Mouse (Mus musculus) embryonic fibroblast, embryonic 13.5 days (primary cell): Measurements from ENCODE around the gene Tmbim4. TPM values are rescaled to one million over a fixed set of nuclear protein-coding genes. Genes with fewer than 3 reads are reported as not detected.

Experiments used
- H3K27ac ChIP-seq: 2 replicates; pipeline ENCODE4 v1.5.1; 2012; ENCODE audit warnings: low read length, control low read depth, inconsistent platforms; ENCODE audit not compliant: insufficient read depth
- H3K4me1 ChIP-seq: 2 replicates; pipeline ENCODE4 v1.6.1; 2011; ENCODE audit warnings: low read length; ENCODE audit not compliant: control insufficient read depth, insufficient read depth
- H3K4me3 ChIP-seq: 2 replicates; pipeline ENCODE4 v1.5.1; 2011; ENCODE audit warnings: mild to moderate bottlenecking, control low read depth, low read length; ENCODE audit not compliant: insufficient read depth
- CTCF ChIP-seq: IDR thresholded peaks from 2 replicates; pipeline ENCODE4 v1.5.1; 2011; ENCODE audit warnings: mild to moderate bottlenecking, control low read depth, low read length, moderate library complexity, borderline replicate concordance; ENCODE audit not compliant: insufficient read depth
- POLR2A ChIP-seq: IDR thresholded peaks from 2 replicates; pipeline ENCODE4 v1.6.1; 2011; ENCODE audit warnings: low read depth, mild to moderate bottlenecking, control low read depth, low read length, moderate library complexity
- polyA plus RNA-seq: library from polyadenylated mRNA; stranded (reverse); fragments of >200 nt; gene quantifications from 2 replicates; pipeline ENCODE4 v1.2.4, GENCODE M21; 2011; ENCODE audit warnings: low read depth; ENCODE audit not compliant: missing spikeins, insufficient read length

Gene Tmbim4
- polyA plus RNA-seq, 1 experiment: 89.3 TPM

DNA sequence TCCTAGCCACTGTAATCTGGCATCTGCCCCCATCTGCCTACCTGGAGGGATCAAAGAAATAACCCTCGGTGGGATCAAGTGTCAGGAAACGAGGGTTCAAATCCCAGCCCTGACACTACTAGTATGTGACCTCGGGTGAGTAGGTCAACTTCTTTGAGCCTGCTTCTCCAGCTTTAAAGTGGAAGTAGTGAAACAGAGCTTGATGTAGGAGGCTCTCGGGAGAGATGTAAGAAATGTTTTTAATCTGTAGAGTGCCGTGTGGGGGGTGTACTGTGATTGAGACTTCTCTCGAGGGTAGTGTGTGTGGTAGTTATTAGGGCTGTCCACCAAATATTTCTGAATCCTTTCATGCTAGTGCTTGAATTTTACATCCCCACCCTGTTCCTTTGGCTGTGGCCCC is 41.0 kb downstream of the Tmbim4 start:
- no peak overlapping the region for H3K27ac ChIP-seq
- H3K4me1 ChIP-seq: no peaks in the 10 kb centered on the region
- no peak overlapping the region for H3K4me3 ChIP-seq
- no peak for TF ChIP-seq POLR2A
- no peak for TF ChIP-seq CTCF

DNA sequence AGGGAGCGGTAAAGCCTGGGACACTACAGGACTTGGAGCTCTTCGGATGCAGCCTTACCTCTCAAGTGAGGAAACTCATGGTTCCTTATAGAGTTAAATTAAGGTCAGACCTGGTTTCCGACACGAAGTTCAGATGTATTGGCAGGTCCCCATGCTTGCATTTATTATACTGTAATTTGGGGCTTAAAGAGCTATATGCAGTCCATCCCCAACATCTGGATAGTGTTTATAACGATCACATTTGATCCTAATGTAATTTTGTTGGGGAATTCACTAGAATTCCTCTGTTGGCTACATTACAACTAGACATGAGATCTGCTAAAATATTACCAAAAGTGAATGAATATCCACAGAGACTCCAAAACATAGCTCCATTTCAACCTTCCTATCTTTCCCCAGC is 44.3 kb downstream of the Tmbim4 start:
- Histone ChIP-seq H3K27ac (no peak overlapping the region), H3K4me1 (no peaks in the 10 kb centered on the region), H3K4me3 (no peak overlapping the region)
- TF ChIP-seq POLR2A: no peak
- TF ChIP-seq CTCF: no peak

DNA sequence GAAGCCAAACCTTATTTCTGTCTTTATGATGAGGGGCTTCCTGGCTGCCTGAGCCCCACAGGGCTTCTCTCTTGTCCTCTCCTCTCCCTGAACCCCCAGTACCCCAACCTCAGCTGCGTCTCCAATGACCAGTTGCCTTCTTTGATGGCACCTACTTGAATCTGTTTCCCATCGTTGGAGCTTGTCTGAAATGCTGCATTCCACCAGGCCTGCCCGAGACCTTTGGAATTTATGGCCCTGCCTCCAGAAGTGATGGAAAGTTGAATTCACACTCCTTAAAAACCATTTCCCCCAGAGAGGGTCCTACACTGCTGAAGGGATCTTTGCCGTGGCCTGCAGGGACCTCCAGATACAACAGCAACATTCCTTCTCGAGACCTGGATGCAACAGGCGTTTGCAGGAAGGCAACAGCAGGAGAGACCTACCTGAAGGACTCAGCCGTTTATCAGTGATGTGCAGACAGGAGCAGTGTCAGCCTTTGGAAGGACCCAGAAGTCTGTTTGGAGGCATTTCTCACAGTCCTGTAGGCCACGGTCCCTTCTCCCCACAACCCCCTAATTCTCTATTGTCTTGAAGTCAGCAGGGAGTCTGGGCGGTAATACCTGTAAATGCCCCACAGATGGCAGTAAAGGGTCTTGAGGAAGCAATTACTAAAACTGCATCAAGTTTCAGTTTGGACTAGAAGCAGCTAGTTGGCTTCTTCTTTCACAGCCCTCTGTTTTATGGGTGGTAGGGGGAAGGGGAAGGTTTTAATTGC is 45.8 kb downstream of the Tmbim4 start:
- Histone ChIP-seq H3K4me1 (no peaks in the 10 kb centered on the region), H3K27ac (no peak overlapping the region), H3K4me3 (no peak overlapping the region)
- TF ChIP-seq CTCF (no peak), POLR2A (no peak)

DNA sequence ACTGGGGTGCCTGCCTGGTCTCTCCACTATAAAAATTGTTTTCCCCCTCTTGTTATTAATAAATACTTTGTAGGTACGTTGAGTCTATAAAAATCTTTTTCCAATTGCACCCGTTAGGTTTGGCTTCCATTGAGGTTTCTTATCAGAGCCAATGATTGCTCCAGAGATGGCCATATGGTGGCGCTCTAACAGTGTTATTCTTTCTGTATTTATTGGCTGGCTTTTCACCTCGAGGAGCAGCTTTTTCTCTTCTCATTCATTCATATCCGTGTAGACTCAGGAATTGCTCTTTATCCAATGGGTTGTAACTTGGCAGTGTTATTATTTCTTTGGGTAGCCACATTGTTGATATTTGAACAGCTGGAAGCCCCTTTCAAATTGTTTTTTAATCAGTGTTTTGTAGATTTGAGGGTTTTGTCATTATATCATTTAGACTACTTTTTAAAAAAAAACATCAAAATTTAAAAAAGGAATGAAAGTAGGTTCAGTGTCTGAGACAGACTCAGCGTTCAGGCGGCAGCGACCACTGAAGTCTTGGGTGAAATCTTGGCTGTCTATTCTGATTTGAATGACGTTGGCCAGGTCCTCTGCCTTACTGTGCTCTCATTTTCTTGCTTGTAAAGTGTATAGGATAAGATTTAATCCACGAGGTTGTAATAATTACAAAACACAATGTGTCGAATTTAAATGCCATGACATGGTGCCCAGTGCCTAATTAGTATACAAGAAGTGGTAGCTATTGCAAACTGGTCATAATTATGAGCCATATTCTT is 49.7 kb downstream of the Tmbim4 start:
- no peak overlapping the region for H3K4me3 ChIP-seq
- TF ChIP-seq POLR2A: no peak
- no peak for TF ChIP-seq CTCF
- H3K4me1 ChIP-seq: no peaks in the 10 kb centered on the region
- no peak overlapping the region for H3K27ac ChIP-seq

GRCm38 (mm10) chr10:120251791-120252190 is 50.4 kb downstream of the Tmbim4 start:
- Histone ChIP-seq H3K4me3 (no peak overlapping the region), H3K27ac (no peak overlapping the region), H3K4me1 (no peaks in the 10 kb centered on the region)
- TF ChIP-seq POLR2A (no peak), CTCF (no peak)

DNA sequence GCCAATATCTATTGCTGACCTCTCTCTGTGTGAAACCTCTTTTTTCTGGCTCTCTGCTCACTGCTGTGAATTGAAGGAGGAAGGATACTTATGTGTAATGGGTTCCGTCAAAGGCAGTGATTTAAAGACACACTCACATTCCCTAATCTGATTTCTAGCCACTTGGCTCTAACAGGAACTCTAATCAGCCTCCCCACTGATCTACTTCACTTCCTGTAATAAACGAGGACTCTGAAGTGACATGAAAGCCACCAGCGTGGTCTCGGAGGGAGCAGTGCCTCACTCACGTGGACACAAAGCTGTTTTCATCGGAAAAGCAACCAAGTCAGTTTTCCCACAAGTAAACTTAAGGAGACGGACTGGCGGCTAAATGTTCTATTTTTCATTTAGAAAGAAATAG is 51.4 kb downstream of the Tmbim4 start:
- Histone ChIP-seq H3K27ac (no peak overlapping the region), H3K4me3 (no peak overlapping the region), H3K4me1 (peaks cover 2% of the 10 kb centered on the region; the same call in 1 of the 2 replicates)
- TF ChIP-seq POLR2A (no peak), CTCF (no peak)

DNA sequence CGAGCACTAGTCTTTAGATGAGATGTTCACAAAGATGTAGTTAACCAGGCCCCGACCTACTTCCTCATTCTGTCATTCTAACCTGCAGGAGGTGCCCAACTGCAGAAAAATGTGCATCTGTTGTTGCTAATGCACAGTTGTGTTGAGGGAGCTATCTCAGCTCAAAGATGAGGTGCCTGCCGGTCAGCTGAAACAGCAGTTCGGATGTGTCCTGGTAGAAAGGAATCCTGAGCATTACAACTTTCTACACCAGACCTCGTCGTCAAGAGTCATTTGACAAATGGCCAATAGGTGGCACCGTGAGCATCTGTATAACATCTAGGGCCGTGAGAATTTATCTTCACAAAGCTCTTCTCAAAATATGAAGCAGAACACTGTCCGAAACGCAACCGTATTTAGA is 55.8 kb downstream of the Tmbim4 start:
- Histone ChIP-seq H3K4me3 (no peak overlapping the region), H3K27ac (no peak overlapping the region), H3K4me1 (peaks cover 2% of the 10 kb centered on the region; the same call in 1 of the 2 replicates)
- TF ChIP-seq CTCF (no peak), POLR2A (no peak)

GRCm38 (mm10) chr10:120267790-120268189 is 66.4 kb downstream of the Tmbim4 start:
- H3K4me3 ChIP-seq: no peak overlapping the region
- no peaks in the 10 kb centered on the region; the same call in none of the 2 replicates for H3K4me1 ChIP-seq
- no peak for TF ChIP-seq POLR2A
- no peak for TF ChIP-seq CTCF
- no peak overlapping the region for H3K27ac ChIP-seq

DNA sequence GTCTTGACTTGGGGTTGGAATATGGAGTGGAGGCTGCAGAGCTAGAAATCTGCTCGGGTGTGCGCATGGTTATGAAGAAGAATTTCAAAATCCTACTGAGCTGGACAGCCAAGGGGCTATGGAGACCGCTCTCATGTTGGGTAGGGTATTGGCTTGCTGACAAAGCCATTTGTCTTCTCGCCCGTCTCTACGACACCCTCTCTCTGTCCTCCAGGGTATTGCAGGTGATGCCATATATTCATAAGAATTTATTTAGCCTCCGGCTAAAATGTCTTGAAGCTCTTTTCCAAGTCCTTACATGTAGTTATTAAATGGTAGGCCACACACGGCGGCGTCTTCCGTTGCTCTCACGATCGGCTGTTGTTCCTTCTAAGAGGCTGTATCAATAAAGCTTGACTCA is 68.6 kb downstream of the Tmbim4 start:
- Histone ChIP-seq H3K4me1 (peaks cover 11% of the 10 kb centered on the region), H3K4me3 (no peak overlapping the region), H3K27ac (no peak overlapping the region)
- TF ChIP-seq POLR2A (no peak), CTCF (no peak)

DNA sequence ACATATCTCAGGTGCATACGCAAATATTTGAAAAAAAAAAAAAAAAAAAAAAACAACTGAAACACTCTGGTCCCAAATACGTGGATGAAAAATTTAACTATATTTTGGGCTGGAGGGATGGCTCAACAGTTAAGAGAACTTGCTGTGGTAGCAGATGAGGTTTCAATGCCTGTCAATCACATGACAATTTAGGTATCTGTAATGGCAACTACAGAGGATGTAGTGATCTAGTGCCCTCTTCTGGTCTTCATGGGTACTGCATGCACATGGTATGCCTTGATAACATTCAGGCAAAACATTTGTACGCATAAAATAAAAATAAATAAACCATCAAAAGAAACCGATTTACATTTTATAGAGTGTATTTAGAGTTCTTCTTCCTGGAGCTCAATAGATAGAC is 69.4 kb downstream of the Tmbim4 start:
- no peak overlapping the region for H3K27ac ChIP-seq
- H3K4me3 ChIP-seq: no peak overlapping the region
- TF ChIP-seq CTCF (no peak), POLR2A (no peak)
- peaks cover 11% of the 10 kb centered on the region for H3K4me1 ChIP-seq
